Mouse (Mus musculus) hindbrain, postnatal 0 days (tissue): ENCODE results near the gene Hoxd11. TPM values are rescaled to one million over a fixed set of nuclear protein-coding genes. Genes with fewer than 3 reads are reported as not detected.

Experiments used
- ATAC-seq: fragments of 200-750 bp; cut with Nextera tagmentation; 2 replicates; pipeline ENCODE4 v1.8.0; 2017; ENCODE audit warnings: mild to moderate bottlenecking, moderate TSS enrichment, moderate library complexity
- DNase-seq: peaks from one replicate; pipeline ENCODE4 v3.0.0-alpha.2; 2015; ENCODE audit warnings: low spot score
- H3K27ac ChIP-seq: fragments of 300-500 bp; sonication (generic); 2 replicates; pipeline ENCODE4 v1.5.1; 2014; ENCODE audit warnings: mild to moderate bottlenecking
- H3K27me3 ChIP-seq: fragments of 300-500 bp; sonication (generic); 2 replicates; pipeline ENCODE4 v1.6.1; 2014; ENCODE audit warnings: low read length, mixed read lengths; ENCODE audit not compliant: insufficient read depth
- H3K36me3 ChIP-seq: fragments of 300-500 bp; sonication (generic); 2 replicates; pipeline ENCODE4 v1.6.1; 2014; ENCODE audit warnings: low read length, mixed read lengths; ENCODE audit not compliant: insufficient read depth
- H3K4me1 ChIP-seq: fragments of 300-500 bp; sonication (generic); 2 replicates; pipeline ENCODE4 v1.6.1; 2014; ENCODE audit warnings: antibody characterized with exemption, low read length, mixed read lengths; ENCODE audit not compliant: insufficient read depth
- H3K4me2 ChIP-seq: fragments of 300-500 bp; sonication (generic); 2 replicates; pipeline ENCODE4 v1.6.1; 2014; ENCODE audit warnings: low read depth, mild to moderate bottlenecking, low read length, moderate library complexity, mixed read lengths
- H3K4me3 ChIP-seq: fragments of 300-500 bp; sonication (generic); 2 replicates; pipeline ENCODE4 v1.5.1; 2014; ENCODE audit warnings: low read length
- H3K9ac ChIP-seq: fragments of 300-500 bp; sonication (generic); replicated peaks from 2 replicates; pipeline ENCODE4 v1.6.1; 2014; ENCODE audit warnings: mild to moderate bottlenecking, low read length, moderate library complexity, mixed read lengths
- H3K9me3 ChIP-seq: fragments of 300-500 bp; sonication (generic); 2 replicates; pipeline ENCODE4 v1.6.1; 2016; ENCODE audit warnings: low read length, mixed read lengths
- CTCF ChIP-seq: IDR thresholded peaks from 2 replicates; pipeline ENCODE4 v1.5.1; 2016; ENCODE audit warnings: antibody characterized with exemption, control low read depth, low read depth
- WGBS: fragments of 180-500 bp; shearing (Covaris S2); extraction: QIAGEN DNeasy Blood & Tissue Kit; methylation state at CpG from one replicate; pipeline ENCODE4 v1.1.7; 2014; 5-methylcytosine and 5-hydroxymethylcytosine counted together
- polyA plus RNA-seq: library from polyadenylated mRNA; unstranded; fragments of >200 nt; fragmentation: Nextera tagmentation; extraction: Ambion mirVana; gene quantifications from 2 replicates; pipeline ENCODE4 v1.2.1, GENCODE M21; 2015
- total RNA-seq: library from RNA; depleted of rRNA; stranded (reverse); fragments of >200 nt; gene quantifications from 2 replicates; pipeline ENCODE4 v1.2.3, GENCODE M21; 2014

The Hoxd11 gene
- total and polyA plus RNA-seq, 2 experiments from 2014 or later, result not detected

GRCm38 (mm10) chr2:74711721-74712621, 32.6 kb downstream of the Hoxd11 start, which contains the start of the genes Hoxd3 and Hoxd4:
Hoxd3 (plus strand) TSS chr2:74711927.
Hoxd4 (plus strand) TSS chr2:74711929.
- DNase-seq, result no peak
- Histone ChIP-seq H3K27me3 (peaks cover 88% of the 10 kb centered on the region), H3K4me1 (no peaks in the 10 kb centered on the region), H3K4me3 (peak within 1 kb of the TSS; percentile 25), H3K4me2 (peak within 1 kb of the TSS; percentile 34), H3K27ac (peak within 1 kb of the TSS; percentile 20; the same call in 1 of the 2 replicates), H3K36me3 (no peaks in the 10 kb centered on the region), H3K9ac (no peak within 1 kb of the TSS), H3K9me3 (no peaks in the 10 kb centered on the region)
- ATAC-seq, result no peak
- no peak for TF ChIP-seq CTCF
- under 1% methylated on average over 65 of the region's 65 CpGs for WGBS

- H3K36me3 ChIP-seq, result no peaks in the 10 kb centered on the region
- H3K27me3 ChIP-seq, result peaks cover 85% of the 10 kb centered on the region
- no peak for ATAC-seq
- H3K9me3 ChIP-seq, result no peaks in the 10 kb centered on the region
- H3K4me2 ChIP-seq, result no peak overlapping the region
- 5% methylated on average over 19 of the region's 19 CpGs for WGBS
- TF ChIP-seq CTCF, result no peak
- H3K4me1 ChIP-seq, result no peaks in the 10 kb centered on the region
- no peak overlapping the region for H3K27ac ChIP-seq
- H3K9ac ChIP-seq, result no peak overlapping the region
- no peak for DNase-seq
- H3K4me3 ChIP-seq, result no peak overlapping the region
Measured at GRCm38 (mm10) chr2:74713239-74714150, 34.1 kb downstream of the Hoxd11 start.

DNA sequence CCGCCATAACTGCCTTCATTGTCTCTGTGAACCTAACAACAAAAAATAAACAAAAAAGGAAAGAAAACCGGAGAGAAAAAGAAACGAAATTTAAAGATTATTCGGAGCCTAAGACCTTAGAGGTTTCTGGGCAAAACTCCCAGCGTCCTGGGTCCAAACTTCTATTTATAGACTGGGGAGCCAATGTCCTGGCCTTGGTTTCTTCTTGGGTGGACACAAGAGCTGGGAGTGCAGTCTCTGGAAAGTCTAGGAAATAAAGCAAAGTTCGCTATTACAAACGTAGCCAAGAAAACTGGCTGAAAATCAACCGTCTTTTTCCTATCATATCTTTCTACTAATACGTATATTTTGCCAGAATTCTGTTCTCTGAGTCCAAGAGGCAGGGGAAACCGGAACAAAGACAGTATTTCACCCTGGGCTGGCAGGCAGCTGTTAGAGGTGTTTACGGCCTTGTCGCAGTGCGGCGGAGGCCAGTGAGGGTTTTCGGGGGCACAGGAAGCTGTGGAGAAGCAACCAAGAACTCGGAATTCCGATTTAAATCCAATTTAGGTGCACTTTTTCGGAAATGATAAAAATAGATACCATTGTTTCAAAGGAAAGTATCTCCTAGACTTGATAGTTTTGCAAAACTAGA, 34.9 kb downstream of the Hoxd11 start:
- ATAC-seq (no peak), DNase-seq (no peak)
- Histone ChIP-seq H3K4me1 (no peaks in the 10 kb centered on the region), H3K4me2 (no peak overlapping the region), H3K27me3 (peaks cover 83% of the 10 kb centered on the region), H3K4me3 (no peak overlapping the region), H3K9me3 (no peaks in the 10 kb centered on the region), H3K27ac (no peak overlapping the region), H3K9ac (no peak overlapping the region), H3K36me3 (no peaks in the 10 kb centered on the region)
- 9% methylated on average over 18 of the region's 18 CpGs for WGBS
- TF ChIP-seq CTCF, result no peak

- Histone ChIP-seq H3K4me1 (no peaks in the 10 kb centered on the region), H3K4me3 (no peak overlapping the region), H3K9me3 (no peaks in the 10 kb centered on the region)
Measured at GRCm38 (mm10) chr2:74714881-74715280, 35.5 kb downstream of the Hoxd11 start.

DNA sequence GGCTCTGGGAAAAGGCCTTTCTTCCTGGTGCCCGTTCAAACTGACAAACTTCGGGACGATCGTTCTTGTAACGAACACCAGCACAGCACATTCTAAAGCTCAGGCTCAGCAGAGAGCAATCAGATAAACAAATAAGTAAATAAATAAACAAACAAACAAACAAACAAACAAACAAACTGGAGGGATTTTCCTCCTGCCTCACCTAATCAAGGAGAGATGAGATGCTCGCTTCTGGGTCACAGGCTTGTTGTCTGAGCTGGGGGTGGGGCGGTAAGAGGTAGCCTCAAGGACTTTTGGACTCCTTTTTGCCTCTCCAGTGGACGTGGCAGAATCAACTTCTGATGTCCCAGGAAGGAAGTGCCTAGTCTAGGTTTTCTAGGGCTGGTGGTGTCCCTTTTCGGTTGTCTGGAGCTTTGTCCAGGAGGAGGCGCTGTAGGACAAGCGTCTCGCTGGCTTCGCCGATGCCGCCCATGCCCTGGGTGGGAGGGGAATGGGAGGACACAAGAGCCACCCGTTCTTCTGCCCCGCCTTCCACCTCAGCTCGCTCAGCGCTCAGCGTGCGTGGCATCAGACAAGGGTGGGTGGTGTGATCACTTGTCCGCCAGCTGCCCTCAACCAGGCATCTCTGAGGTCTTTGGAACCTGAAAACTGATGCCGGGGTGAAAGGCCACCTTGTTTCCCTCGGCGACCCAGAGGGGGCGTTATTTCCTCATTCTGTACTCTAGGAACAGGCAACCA, 36.3 kb downstream of the Hoxd11 start:
- ATAC-seq, result peak; percentile 83
- Histone ChIP-seq H3K27me3 (peaks cover 81% of the 10 kb centered on the region), H3K27ac (no peak overlapping the region), H3K4me2 (peak overlapping the region; percentile 44), H3K4me1 (no peaks in the 10 kb centered on the region), H3K36me3 (no peaks in the 10 kb centered on the region), H3K9me3 (no peaks in the 10 kb centered on the region), H3K4me3 (peak overlapping the region; percentile 17; the same call in 1 of the 2 replicates), H3K9ac (no peak overlapping the region)
- 4% methylated on average over 26 of the region's 26 CpGs for WGBS
- peak; percentile 90 for TF ChIP-seq CTCF
- peak; percentile 93 for DNase-seq

More at GRCm38 (mm10) chr2:74714881-74715280, 35.5 kb downstream of the Hoxd11 start:
- Histone ChIP-seq H3K27ac (no peak overlapping the region), H3K36me3 (no peaks in the 10 kb centered on the region), H3K9ac (no peak overlapping the region), H3K27me3 (peaks cover 82% of the 10 kb centered on the region), H3K4me2 (no peak overlapping the region)
- DNase-seq (no peak), ATAC-seq (0 out of 2 replicates have a peak, but pooled peaks have one; percentile 50)
- no peak for TF ChIP-seq CTCF
- whole genome bisulfite sequencing, result under 1% methylated on average over 14 of the region's 14 CpGs
